Mouse (Mus musculus) thymus, adult 2 months (tissue): ENCODE measurements around the gene Ccdc148. TPM values are rescaled to one million over a fixed set of nuclear protein-coding genes. Genes with fewer than 3 reads are reported as not detected.

ENCODE experiments used
- DNase-seq: peaks from one replicate; pipeline ENCODE4 v3.0.0; 2021
- H3K27ac ChIP-seq: fragments of 200-500 bp; 2 replicates; pipeline ENCODE4 v1.5.1; 2012; ENCODE audit warnings: low read length, control low read depth; ENCODE audit not compliant: control insufficient read depth, insufficient read depth
- H3K27me3 ChIP-seq: fragments of 200-500 bp; 2 replicates; pipeline ENCODE4 v1.6.1; 2012; ENCODE audit warnings: mild to moderate bottlenecking, low read length, moderate library complexity, mixed read lengths; ENCODE audit not compliant: control insufficient read depth, insufficient read depth
- H3K36me3 ChIP-seq: fragments of 200-500 bp; 2 replicates; pipeline ENCODE4 v1.6.1; 2012; ENCODE audit warnings: mild to moderate bottlenecking, low read length, moderate library complexity; ENCODE audit not compliant: control insufficient read depth, insufficient read depth
- H3K4me1 ChIP-seq: fragments of 200-500 bp; replicated peaks from 2 replicates; pipeline ENCODE4 v1.6.1; 2012; ENCODE audit warnings: low read length; ENCODE audit not compliant: control insufficient read depth, insufficient read depth
- H3K4me3 ChIP-seq: fragments of 200-500 bp; 2 replicates; pipeline ENCODE4 v1.5.1; 2012; ENCODE audit warnings: mild to moderate bottlenecking, low read length, control low read depth, moderate library complexity; ENCODE audit not compliant: control insufficient read depth, insufficient read depth
- CTCF ChIP-seq: fragments of 200-500 bp; IDR thresholded peaks from 2 replicates; pipeline ENCODE4 v1.5.1; 2012; ENCODE audit warnings: mild to moderate bottlenecking, control low read depth, low read length, moderate library complexity, borderline replicate concordance; ENCODE audit not compliant: control insufficient read depth, poor library complexity, insufficient read depth; ENCODE audit errors: extremely low read depth
- POLR2A ChIP-seq: fragments of 200-500 bp; IDR thresholded peaks from 2 replicates; pipeline ENCODE4 v1.6.1; 2012; ENCODE audit warnings: mild to moderate bottlenecking, low read length, control low read depth, moderate library complexity; ENCODE audit not compliant: control insufficient read depth, poor library complexity, insufficient read depth; ENCODE audit errors: extremely low read depth
- WGBS: fragments of 180-500 bp; shearing (Covaris S2); methylation state at CpG from one replicate; pipeline ENCODE4 v1.1.7; 2018; 5-methylcytosine and 5-hydroxymethylcytosine counted together
- polyA plus RNA-seq: library from polyadenylated mRNA; depleted of rRNA; stranded (reverse); fragments of >200 nt; gene quantifications from 2 replicates; pipeline ENCODE4 v1.2.3, GENCODE M21; 2012; rRNA removed

Ccdc148 gene
- polyA plus RNA-seq, 1 experiment: 0.36 TPM

GRCm38 (mm10) chr2:58786681-58787080, 373.8 kb downstream of the Ccdc148 start:
- WGBS: 91% methylated on average over 8 of the region's 8 CpGs
- Histone ChIP-seq H3K36me3 (no peaks in the 10 kb centered on the region), H3K4me3 (no peak overlapping the region), H3K4me1 (no peaks in the 10 kb centered on the region), H3K27ac (no peak overlapping the region), H3K27me3 (no peaks in the 10 kb centered on the region)
- DNase-seq: no peak
- no peak for TF ChIP-seq POLR2A
- no peak for TF ChIP-seq CTCF

- no peak for DNase-seq
- no peak for TF ChIP-seq CTCF
- H3K4me1 ChIP-seq: no peaks in the 10 kb centered on the region
- no peak overlapping the region for H3K27ac ChIP-seq
- 86% methylated on average over 3 of the region's 3 CpGs for WGBS
- no peaks in the 10 kb centered on the region for H3K36me3 ChIP-seq
- no peak overlapping the region for H3K4me3 ChIP-seq
- no peaks in the 10 kb centered on the region for H3K27me3 ChIP-seq
These were observed 374.3 kb downstream of the Ccdc148 start for GRCm38 (mm10) chr2:58786177-58786576.

- 100% methylated on average over 1 of the region's 1 CpGs for WGBS
- TF ChIP-seq POLR2A: no peak
- no peak for TF ChIP-seq CTCF
- Histone ChIP-seq H3K27me3 (no peaks in the 10 kb centered on the region), H3K27ac (no peak overlapping the region), H3K36me3 (no peaks in the 10 kb centered on the region), H3K4me3 (no peak overlapping the region), H3K4me1 (no peaks in the 10 kb centered on the region)
- no peak for DNase-seq
These were observed 377.0 kb downstream of the Ccdc148 start for GRCm38 (mm10) chr2:58783526-58783925.

GRCm38 (mm10) chr2:58778986-58779495, 381.4 kb downstream of the Ccdc148 start:
- WGBS: 88% methylated on average over 3 of the region's 3 CpGs
- Histone ChIP-seq H3K4me1 (no peaks in the 10 kb centered on the region), H3K27me3 (no peaks in the 10 kb centered on the region), H3K4me3 (no peak overlapping the region), H3K27ac (no peak overlapping the region), H3K36me3 (no peaks in the 10 kb centered on the region)
- no peak for DNase-seq
- TF ChIP-seq CTCF (no peak), POLR2A (no peak)

- 89% methylated on average over 9 of the region's 9 CpGs for WGBS
- TF ChIP-seq CTCF (no peak), POLR2A (no peak)
- no peak overlapping the region for H3K27ac ChIP-seq
- no peak for DNase-seq
- no peaks in the 10 kb centered on the region for H3K36me3 ChIP-seq
- no peaks in the 10 kb centered on the region for H3K4me1 ChIP-seq
- H3K27me3 ChIP-seq: no peaks in the 10 kb centered on the region
- no peak overlapping the region for H3K4me3 ChIP-seq
These were observed 386.6 kb downstream of the Ccdc148 start for GRCm38 (mm10) chr2:58773833-58774232.

Other genes starting within 250 kb of the Ccdc148 start
- gene Pkp4, start 167 bp upstream of the Ccdc148 start, polyA plus RNA-seq: 40.1 and 40.8 TPM in 2 replicates